Mouse (Mus musculus): Measurements from ENCODE around the gene Rabgap1l.

Rabgap1l gene

DNA sequence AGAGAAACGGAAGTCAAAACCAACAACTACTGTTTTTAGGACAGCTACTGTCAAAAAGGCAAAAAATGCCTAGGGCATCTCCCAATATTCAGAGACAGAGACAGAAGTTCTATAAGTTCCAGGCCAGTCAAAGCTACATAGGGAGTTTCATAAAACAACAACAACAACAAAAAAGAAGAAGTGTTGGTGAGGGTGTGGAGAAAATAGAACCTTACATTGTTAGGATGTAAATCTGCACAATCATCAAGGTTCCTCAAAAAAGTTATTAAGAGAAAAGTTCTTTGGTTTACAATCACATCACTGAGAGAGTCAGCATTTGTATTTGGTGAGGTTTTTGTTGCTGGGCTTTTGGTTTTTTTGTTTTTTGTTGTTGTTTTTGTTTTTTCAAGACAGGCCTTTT is 472.3 kb downstream of the Rabgap1l start:
- CTCF ChIA-PET, result no interaction called here
- POLR2A ChIA-PET, result no interaction called here

DNA sequence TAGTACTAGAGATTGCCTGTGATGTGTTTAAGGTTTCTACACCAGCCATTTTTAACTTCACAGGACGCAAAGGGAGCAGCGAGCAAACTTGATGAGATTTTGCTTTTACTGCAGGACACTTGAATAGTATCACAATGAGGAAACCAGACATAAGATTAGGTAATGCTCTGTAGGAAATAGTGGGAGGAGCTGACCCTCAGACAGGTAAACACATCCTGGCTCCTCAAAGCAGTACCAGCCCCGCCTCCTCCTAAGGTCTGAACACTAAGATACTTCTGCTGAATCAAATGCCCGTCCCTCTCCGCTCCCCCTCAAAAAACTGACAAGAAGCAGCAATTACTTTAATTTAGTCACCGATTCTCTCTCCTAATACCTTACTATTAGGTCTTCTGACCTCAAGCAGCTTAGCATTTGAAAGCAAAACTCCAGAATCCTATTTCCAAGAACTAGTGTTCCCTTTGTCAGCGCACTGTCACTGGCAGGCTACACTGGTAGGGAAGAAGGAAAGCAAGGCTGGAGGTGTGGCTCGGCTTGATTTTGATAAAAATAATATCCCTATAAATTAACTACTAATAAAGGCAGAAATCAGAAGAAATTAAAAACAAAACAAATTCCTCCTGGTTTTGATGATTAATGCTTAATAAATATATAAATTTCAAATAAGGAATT is 474.8 kb downstream of the Rabgap1l start:
- ChIA-PET POLR2A (interaction anchor here in 1 of 4 experiments (0.6 kb wide), 1 partner anchor 1066 kb away, joined by 5 read pairs; no protein-coding TSS in a partner anchor), CTCF (no interaction called here)

DNA sequence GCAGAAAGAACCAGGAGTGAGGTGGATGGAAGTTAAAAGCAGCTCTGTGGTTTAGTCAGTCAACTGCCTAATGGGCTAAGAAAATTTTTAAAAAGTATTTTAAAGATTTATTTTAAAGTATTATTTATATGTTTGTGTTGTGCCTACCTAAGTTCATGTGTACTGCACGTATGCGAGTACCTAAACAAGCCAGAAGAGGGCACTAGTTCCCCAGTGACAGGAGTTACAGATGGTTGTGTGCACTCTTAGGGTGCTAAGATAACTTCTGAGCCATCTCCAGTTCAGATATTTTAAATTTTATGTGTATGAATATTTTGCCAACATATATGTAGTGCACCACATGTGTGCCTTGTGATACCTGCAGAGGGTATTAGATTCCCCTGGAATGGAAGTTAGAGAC is 476.8 kb downstream of the Rabgap1l start:
- POLR2A ChIA-PET, result no interaction called here
- CTCF ChIA-PET, result no interaction called here

DNA sequence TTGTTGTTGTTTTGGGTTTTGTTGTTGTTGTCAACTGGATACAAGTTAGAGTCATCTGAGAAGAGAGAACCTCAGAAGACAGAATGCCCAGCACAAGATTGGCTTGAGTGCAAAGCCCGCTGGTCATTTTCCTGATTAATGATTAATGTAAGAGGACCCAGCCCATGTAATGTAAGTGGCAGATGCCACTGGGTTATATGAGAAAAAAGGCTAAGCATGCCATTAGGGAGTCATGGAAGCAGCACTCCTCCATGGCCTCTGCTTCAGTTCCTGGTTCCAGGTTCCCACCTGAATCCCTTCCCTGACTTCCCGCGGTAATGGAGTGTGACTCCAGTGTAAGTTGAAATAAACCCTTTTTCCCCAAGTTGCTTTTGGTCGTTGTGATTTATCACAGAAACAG is 480.4 kb downstream of the Rabgap1l start:
- POLR2A ChIA-PET, result no interaction called here
- CTCF ChIA-PET, result no interaction called here

DNA sequence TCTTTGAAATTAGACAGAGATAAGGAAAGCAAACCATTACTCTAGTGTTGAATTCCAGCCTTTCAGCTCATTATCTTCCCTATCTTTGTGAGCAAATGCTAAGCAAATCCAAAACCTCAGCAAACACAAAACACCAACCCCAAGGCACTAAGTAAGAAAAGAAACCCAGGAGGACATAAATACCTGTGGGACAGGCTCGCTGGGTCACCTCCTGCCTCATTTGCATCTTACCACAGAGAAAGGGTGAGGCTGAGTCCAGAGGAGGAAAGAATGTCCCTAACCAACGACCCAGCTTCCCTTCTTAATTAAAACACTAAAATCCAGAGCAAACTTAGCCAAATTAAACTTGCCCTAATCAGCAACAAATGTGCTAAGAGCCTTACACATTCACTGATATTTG is 481.1 kb downstream of the Rabgap1l start:
- ChIA-PET POLR2A (interaction anchor here in 2 of 4 experiments (0.8 to 1.5 kb wide), 3 partner anchors 40 to 99 kb away, joined by 4 to 7 read pairs (median 4); partner anchors contain the start of gene Cacybp (in 2 of the 2)), CTCF (no interaction called here)

DNA sequence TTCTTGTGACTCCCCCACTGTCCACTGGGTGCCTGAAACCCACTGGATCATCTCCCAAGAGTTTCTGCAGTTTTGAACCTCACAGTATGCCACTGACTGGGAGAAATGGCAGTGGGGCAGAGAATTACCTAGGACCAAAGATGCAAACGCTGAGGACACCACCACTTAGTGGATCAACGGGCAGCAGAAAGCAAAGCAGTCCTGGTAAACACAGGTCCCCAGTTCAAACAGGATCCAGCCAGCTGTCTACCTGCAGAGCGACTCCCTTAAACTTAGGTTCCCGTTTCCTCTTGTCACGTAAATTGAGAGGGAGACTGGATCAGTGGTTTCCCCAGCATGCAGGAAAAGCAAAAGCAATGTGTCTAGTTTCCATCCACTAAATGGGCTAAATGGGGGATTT is 483.1 kb downstream of the Rabgap1l start:
- POLR2A ChIA-PET, result interaction anchor here in 2 of 4 experiments (1.0 to 1.6 kb wide), 6 partner anchors 11 to 100 kb away, joined by 3 to 5 read pairs (median 4); partner anchors contain the start of gene Cacybp (in 1 of the 2)

DNA sequence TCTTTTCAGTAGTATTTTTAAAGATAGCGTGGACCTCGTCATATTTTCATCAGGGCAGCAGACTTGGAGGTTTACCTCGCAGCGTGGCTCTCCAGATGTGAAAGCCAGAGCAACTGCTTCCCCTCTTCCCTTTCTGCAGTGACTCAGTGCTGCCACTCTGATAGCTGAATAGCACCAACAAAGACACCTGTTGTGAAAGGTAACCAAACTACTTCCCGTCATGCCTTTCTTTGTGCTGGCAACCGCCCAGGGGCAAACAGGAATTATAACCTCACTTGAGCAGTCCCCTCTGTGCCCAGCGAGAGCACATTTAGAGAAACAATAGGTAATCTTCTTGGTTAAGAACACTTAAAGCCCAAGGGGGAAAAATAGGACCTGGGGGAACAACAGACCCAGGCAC is 484.0 kb downstream of the Rabgap1l start:
- POLR2A ChIA-PET, result interaction anchor here in 2 of 4 experiments (0.9 to 1.6 kb wide), 8 partner anchors 10 to 99 kb away, joined by 3 to 5 read pairs (median 4); partner anchors contain the start of gene Cacybp (in 2 of the 2)

More for the DNA sequence above, 483.1 kb downstream of the Rabgap1l start:
- CTCF ChIA-PET, result no interaction called here

DNA sequence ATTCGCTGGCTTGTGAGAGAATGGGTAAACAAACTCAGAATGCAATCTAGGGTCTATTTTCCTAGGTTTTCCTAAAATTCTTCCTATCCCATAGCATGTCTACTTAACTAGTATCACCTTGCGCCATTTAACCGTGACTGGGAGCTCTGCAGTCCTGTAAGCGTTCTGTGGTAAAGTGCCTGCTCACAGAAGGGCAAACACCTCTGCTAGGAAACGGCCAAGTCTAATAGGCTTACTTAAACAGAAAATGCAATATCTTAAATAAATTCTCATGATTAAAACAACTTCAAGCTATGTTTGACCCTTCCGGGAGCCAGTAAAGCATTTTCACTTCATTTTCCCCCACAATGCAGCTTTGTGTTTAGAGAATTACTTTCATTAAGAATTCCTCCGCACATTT is 484.5 kb downstream of the Rabgap1l start:
- POLR2A ChIA-PET, result interaction anchor here in 2 of 4 experiments (0.9 to 1.6 kb wide), 4 partner anchors 22 to 96 kb away, joined by 3 to 5 read pairs (median 4); partner anchors contain the start of gene Cacybp (in 2 of the 2)
- CTCF ChIA-PET, result interaction anchor here in 1 of 4 experiments (0.8 kb wide), 1 partner anchor 55 kb away, joined by 3 read pairs; no protein-coding TSS in a partner anchor

More for the DNA sequence above, 484.0 kb downstream of the Rabgap1l start:
- CTCF ChIA-PET, result interaction anchor here in 1 of 4 experiments (0.8 kb wide), 1 partner anchor 55 kb away, joined by 3 read pairs; no protein-coding TSS in a partner anchor

DNA sequence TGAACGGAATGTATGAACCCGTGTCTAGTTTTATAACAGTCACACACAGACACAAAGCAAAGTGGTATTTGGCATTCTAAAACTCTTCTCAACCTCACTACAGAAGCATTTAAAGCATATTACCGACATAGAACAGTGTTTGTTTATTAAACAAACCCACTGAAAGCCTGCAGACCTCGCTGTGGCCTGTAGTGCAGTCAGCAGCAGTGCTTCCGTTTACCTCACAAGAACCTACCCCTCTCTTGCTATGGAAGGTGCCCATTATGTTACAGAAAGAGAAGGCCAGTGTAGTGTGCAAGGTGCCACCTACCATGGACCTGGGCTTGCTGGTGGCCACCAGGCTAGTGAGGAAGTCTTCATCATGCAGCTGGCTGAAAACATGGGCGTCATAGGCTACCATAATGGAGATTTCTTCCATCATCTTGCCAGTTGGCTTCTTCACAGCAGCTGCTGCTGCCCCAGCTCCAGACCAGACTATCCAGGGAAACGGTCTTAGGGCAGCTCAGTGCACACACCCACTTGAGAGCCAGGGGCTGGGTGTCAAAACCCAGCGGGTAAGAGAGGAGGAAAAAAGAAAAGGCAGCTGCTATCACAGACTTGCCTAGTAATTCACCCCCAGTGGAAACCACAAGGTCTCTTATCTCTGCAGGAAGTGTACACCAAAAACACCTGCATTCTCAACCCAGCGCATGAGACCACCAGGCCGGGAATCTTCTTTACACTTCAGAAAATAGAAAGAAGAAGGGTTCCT is 486.0 kb downstream of the Rabgap1l start:
- ChIA-PET CTCF (no interaction called here), POLR2A (no interaction called here)

DNA sequence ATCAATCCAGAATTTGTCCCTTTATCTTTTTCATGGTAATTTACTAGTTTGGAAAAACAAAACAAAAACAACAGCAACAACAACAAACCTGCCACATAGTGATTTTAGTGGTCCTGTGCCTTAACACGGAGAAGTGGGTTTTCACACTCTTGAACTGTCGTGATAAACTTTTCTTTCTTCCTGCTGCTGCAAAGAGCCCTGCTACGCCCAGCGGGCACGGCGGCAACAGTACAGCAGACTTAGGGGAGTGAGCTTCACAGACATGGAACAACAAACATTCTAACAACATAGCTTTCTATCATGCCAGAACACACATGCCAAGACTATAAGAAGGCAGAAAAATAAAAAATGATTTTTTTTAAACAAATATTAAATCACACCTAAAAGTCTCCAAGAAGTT is 486.7 kb downstream of the Rabgap1l start:
- ChIA-PET POLR2A (no interaction called here), CTCF (no interaction called here)

DNA sequence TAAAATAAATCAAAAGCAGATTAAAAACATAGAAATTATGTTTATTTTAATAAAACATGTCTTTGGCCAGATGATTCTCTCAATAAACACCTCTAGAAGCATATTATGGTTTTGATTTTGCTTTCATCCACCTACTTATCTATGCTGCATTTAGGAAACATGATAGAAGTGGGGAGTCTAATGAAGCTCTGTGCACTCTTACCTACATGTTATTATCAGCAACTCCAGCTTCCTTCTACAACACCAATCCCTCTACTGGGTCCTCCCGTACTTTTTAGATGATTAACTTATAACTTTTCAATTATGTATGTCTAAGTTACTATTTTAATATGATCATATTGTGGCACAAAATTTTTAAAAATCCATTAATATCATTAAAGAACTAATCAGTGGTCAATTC is 487.2 kb downstream of the Rabgap1l start:
- POLR2A ChIA-PET, result no interaction called here
- CTCF ChIA-PET, result no interaction called here

DNA sequence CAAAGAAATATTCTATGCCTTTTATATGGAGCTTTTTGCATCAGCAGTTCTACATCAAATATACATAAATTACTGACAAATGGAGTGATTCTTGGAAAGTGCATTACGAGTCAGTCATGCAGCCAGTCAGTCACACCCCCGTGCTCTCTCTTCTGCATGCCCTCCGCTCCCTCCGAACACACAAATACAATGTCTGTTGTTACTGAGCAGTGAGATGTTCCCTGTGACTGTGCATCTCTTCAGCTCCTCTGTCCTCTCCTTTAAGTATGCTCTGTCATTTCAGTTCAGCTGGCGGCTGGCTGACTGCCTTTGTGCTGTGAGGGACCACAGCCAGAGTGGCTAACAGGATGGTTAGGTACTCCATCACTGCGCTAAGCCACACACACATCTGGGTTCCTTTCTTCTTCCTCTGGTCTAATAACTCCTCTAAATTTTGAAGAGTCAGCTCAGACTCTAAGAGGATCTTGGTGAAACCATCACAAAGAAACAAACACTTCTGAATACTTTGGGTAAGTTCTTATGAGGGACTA is 488.0 kb downstream of the Rabgap1l start:
- POLR2A ChIA-PET, result interaction anchor here in 1 of 4 experiments (1.7 kb wide), 1 partner anchor 20 kb away, joined by 4 read pairs; no protein-coding TSS in a partner anchor
- CTCF ChIA-PET, result no interaction called here

DNA sequence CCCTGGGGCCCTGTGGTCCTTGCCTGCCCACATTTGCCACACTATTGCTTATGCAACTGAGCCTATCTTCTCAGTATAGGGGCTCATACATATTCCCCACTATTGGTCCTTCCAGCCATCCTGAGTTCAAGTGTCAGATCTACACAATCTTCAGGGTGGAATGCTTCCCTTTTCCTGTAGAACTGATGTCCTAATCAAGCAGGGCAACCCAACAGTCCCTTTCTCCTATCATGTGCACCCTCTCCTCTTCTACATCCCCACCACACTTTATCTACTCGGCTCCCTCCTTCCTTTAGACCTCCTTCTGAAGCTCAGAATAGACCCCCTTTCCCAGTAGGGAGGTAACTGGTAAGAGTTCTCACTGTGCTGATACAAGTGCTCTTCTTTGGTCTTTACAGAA is 490.7 kb downstream of the Rabgap1l start:
- POLR2A ChIA-PET, result interaction anchor here in 1 of 4 experiments (0.6 kb wide), 1 partner anchor 571 kb away, joined by 12 read pairs; no protein-coding TSS in a partner anchor
- CTCF ChIA-PET, result no interaction called here

DNA sequence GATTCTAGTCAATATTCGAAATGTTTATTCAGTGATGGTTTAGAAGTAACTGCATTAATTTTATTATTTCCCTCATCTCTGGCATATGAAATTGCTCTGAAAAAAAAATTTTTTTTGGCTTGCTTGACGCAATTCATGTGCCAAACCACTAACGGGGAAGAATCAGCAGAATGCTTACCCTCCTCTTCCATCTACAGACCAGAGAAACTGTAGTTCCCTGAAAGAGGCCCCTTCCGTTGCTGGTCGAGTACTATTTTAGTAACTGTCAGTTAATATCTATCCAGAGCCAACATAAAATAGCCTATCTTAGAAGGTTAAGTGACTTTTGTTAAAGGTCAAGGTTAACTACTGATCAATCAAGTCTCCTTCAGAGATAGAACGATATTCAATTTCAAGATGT is 491.9 kb downstream of the Rabgap1l start:
- ChIA-PET POLR2A (no interaction called here), CTCF (no interaction called here)

DNA sequence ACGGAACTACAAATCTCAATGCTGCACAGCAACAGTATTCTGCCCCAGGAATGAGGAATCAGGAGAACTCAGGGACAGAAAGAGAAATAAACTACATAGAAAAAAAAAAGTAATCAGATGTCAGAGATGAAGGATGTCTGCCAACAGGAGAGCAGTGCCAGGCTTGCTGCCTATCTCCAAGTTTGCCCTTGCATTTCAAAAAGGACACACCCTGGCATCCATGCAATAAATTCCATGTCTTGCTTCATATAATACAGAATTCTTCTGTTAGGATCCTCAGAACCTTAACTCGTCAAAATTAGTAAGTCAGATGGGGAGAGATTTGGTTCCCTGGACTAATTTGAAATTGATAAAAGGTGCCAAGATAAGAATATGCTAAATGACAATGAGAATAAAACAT is 492.3 kb downstream of the Rabgap1l start:
- ChIA-PET POLR2A (no interaction called here), CTCF (no interaction called here)

DNA sequence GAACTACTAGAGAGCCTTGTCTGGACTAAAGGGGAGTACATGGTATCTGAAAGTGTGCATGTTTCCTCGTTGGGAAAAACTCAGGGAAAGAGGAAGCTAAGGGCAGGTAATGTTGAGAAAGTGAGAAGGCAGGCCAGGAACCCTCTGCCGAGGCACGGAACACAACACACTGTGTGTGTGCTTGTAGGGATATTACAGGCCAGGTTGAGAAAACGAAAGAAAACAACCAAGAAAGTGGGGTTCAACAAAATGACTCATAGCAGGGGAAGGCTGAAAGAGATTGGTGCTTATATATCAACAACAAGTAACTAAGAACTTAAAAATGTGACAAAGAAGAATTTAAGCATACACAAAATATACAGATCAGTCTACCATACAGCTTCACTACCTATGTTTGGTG is 493.0 kb downstream of the Rabgap1l start:
- CTCF ChIA-PET, result no interaction called here
- POLR2A ChIA-PET, result interaction anchor here in 1 of 4 experiments (0.7 to 1.0 kb wide), 2 partner anchors 9 to 11 kb away, joined by 3 to 5 read pairs; no protein-coding TSS in a partner anchor

DNA sequence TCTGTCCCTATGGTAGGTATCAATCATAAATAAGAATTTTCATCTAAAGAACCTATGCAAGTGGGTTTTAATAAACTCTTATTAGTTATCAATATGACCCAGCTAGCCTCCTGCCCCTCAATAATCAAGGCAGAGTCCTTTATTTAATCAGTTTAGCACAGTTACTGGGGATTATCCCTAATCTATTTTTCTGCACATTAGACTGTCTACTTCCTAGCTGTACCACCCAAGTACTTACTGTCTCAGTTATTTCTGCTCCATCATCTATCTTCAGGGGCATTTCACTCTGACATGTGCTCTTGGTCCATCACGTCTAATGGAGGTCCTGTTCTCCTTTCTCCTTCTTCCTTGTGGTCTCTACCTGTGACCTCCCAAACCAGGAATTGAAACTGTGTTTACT is 494.1 kb downstream of the Rabgap1l start:
- ChIA-PET CTCF (interaction anchor here in 1 of 4 experiments (0.7 kb wide), 1 partner anchor 12 kb away, joined by 3 read pairs; no protein-coding TSS in a partner anchor), POLR2A (interaction anchor here in 1 of 4 experiments (0.6 to 1.0 kb wide), 2 partner anchors 10 to 33 kb away, joined by 3 to 5 read pairs; no protein-coding TSS in a partner anchor)

DNA sequence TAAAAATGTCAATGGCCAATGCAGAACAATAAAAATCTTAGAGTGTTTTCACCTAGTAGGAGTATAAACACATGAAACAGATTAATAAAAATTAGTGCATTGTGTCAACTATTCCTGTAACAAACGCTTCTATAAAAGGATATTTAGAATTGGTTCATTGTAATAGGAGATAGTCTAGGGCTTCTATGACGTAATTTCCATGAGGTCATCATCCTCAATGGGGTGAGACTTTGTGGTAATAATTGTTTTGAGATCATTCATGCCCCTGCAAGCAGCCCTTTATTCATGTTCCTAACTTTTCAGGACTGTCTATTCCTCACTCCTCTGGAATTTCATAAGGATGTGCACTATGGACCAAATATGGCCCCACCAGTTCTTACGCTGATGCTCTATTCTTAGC is 495.3 kb downstream of the Rabgap1l start:
- CTCF ChIA-PET, result no interaction called here
- POLR2A ChIA-PET, result interaction anchor here in 1 of 4 experiments (1.1 kb wide), 1 partner anchor 9 kb away, joined by 3 read pairs; no protein-coding TSS in a partner anchor

DNA sequence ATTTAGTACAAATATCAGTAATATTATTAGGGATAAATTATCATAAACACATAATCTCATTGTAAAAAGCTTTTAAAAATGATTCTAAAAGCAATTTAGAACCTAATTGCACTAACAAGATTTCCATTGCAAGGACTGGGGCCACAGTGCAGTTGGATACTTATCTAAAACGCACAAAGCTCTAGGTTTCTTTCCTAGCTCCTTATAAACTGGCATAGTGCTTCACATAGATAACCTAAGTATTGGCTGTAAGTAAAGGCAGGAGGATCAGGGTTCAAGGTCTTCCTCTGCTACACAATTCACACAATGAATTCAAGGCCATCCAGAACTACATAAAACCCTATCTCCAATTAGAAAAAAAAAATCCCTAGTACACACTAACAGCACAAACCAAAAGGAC is 497.7 kb downstream of the Rabgap1l start:
- ChIA-PET CTCF (no interaction called here), POLR2A (no interaction called here)

DNA sequence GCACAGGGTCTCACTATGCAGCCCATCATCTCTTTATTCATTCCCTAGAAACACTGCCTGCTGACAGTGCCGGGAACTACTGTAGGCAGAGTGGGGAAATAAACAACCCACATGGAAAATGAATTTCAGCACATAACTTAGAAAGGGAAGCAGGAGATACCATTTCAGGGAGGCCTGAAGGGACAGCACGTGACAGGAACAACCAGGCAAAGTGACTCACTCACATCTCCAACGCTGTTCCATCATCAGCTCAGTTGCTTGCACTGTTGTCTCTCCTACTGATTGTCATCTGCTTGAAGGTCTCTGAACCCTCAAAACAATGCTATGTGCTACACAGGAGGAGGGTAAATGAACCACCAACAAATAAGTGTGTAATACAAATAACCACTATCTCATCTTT is 499.5 kb downstream of the Rabgap1l start:
- CTCF ChIA-PET, result no interaction called here
- POLR2A ChIA-PET, result interaction anchor here in 1 of 4 experiments (1.6 kb wide), 1 partner anchor 16 kb away, joined by 4 read pairs; no protein-coding TSS in a partner anchor

Measured in embryonic stem cell, embryonic (primary cell).